10 mouse cellular contexts compared by ENCODE assay signal in genomic region chr16:30992568-30992967, GRCm38 (mm10).
DNase-seq lines count a peak whose midpoint lies in the region; ATAC-seq and TF ChIP-seq lines count a peak whose summit lies in the region.
"Had no signal": no experiment of that assay in that cellular context is flagged by ENCODE, and none has a peak within 500 bp of the region (broad histone marks: within the 10 kb centered on the region; RNA-seq: fewer than 3 reads in every experiment).

No protein-coding gene starts in this region.

- no peak overlapping the region for H3K4me3 ChIP-seq in cerebellum, adult 2 months (replicated peaks; ENCODE audit: insufficient read depth, low read depth, low read length)
- H3K4me3 ChIP-seq in forebrain, embryonic 15.5 days, result no peak overlapping the region
- H3K4me3 ChIP-seq in macrophage (ENCODE audit: inconsistent target), result no peak overlapping the region

- no peak for TF ChIP-seq CTCF in cerebellum, adult 2 months (IDR thresholded peaks at IDR 0.05; ENCODE audit: borderline replicate concordance, insufficient read depth, low read depth, low read length)

- no peaks in the 10 kb centered on the region for H3K9me3 ChIP-seq in forebrain, embryonic 15.5 days
- H3K9me3 ChIP-seq: G1E had no signal

- peak; percentile 38 for DNase-seq in kidney, adult 11 months
- DNase-seq in kidney, adult 18-20 months, result no peak
- DNase-seq in cerebellum, adult 2 months, result peak; percentile 76 to 88
- DNase-seq in adrenal gland, postnatal 14 days, result no peak
- DNase-seq in left cerebral cortex, postnatal 36 days (ENCODE audit: low spot score in 2 of 2), result no peak
- DNase-seq in right cerebral cortex, postnatal 4 days, result no peak
- DNase-seq: layer of hippocampus, adult 9-11 months had no signal

- H3K27me3 ChIP-seq in cerebellum, adult 2 months (ENCODE audit: control insufficient read depth, insufficient read depth, low read length), result no peaks in the 10 kb centered on the region
- no peaks in the 10 kb centered on the region for H3K27me3 ChIP-seq in forebrain, embryonic 15.5 days

- no peaks in the 10 kb centered on the region for H3K79me2 ChIP-seq in macrophage (ENCODE audit: inconsistent target)

- TF ChIP-seq POLR2A in cerebellum, adult 2 months (IDR thresholded peaks at IDR 0.05; ENCODE audit: borderline replicate concordance, insufficient read depth, low read length), result no peak

- H3K4me2 ChIP-seq in forebrain, embryonic 15.5 days (replicated peaks), result no peak overlapping the region

- H3K27ac ChIP-seq in cerebellum, adult 2 months (ENCODE audit: insufficient read depth, low read length), result no peak overlapping the region; the same call in 1 of the 2 replicates
- H3K27ac ChIP-seq in forebrain, embryonic 15.5 days (replicated peaks), result peak overlapping the region; percentile 49
- H3K27ac ChIP-seq in macrophage, result peak overlapping the region; percentile 60

- intact Hi-C loops in left cerebral cortex, postnatal 36 days (cut with DNase I), result no loop called here

- H3K9ac ChIP-seq in forebrain, embryonic 15.5 days (replicated peaks), result no peak overlapping the region

- no peaks in the 10 kb centered on the region for H3K36me3 ChIP-seq in forebrain, embryonic 15.5 days
- no peaks in the 10 kb centered on the region for H3K36me3 ChIP-seq in macrophage (ENCODE audit: inconsistent target)

- 13% methylated on average over 5 of the region's 5 CpGs for WGBS in cerebellum, adult 2 months
- 43% methylated on average over 5 of the region's 5 CpGs for WGBS in forebrain, embryonic 15.5 days
- 59% methylated on average over 5 of the region's 5 CpGs for WGBS in macrophage (ENCODE audit: missing documents)

- ATAC-seq in forebrain, embryonic 15.5 days (replicated peaks), result peak; percentile 55; the same call in 1 of the 2 replicates

- peaks cover 55% of the 10 kb centered on the region for H3K4me1 ChIP-seq in cerebellum, adult 2 months (ENCODE audit: control insufficient read depth, insufficient read depth, low read length)
- H3K4me1 ChIP-seq in forebrain, embryonic 15.5 days, result peaks cover 17% of the 10 kb centered on the region

Comparison
In these comparisons a context has a peak if more than half of its experiments do, and no peak if none do; other contexts are left out.
1. DNase-seq: peak in kidney, adult 11 months (single experiment) and cerebellum, adult 2 months (2 of 2); none in kidney, adult 18-20 months (single experiment), adrenal gland, postnatal 14 days (single experiment), left cerebral cortex, postnatal 36 days (0 of 2) and right cerebral cortex, postnatal 4 days (single experiment).